Mouse (Mus musculus) midbrain, embryonic 12.5 days (tissue): ENCODE results near the gene Mrps6. TPM values are rescaled to one million over a fixed set of nuclear protein-coding genes. Genes with fewer than 3 reads are reported as not detected.
"Not testable (repeated sequence)": the region's sequence is repeated elsewhere in the genome, so short reads cannot be mapped to it uniquely, and the experiment has no call there.

Source experiments
- ATAC-seq: fragments of 200-750 bp; cut with Nextera tagmentation; 2 replicates; pipeline ENCODE4 v1.8.0; 2017; ENCODE audit warnings: low read depth, moderate TSS enrichment, moderate library complexity; ENCODE audit not compliant: low FRiP score
- H3K27ac ChIP-seq: fragments of 300-500 bp; sonication (generic); replicated peaks from 2 replicates; pipeline ENCODE4 v1.5.1; 2016; ENCODE audit warnings: mild to moderate bottlenecking
- H3K27me3 ChIP-seq: fragments of 300-500 bp; sonication (generic); 2 replicates; pipeline ENCODE4 v1.6.1; 2016; ENCODE audit warnings: mild to moderate bottlenecking
- H3K36me3 ChIP-seq: fragments of 300-500 bp; sonication (generic); 2 replicates; pipeline ENCODE4 v1.6.1; 2016
- H3K4me1 ChIP-seq: fragments of 300-500 bp; sonication (generic); 2 replicates; pipeline ENCODE4 v1.6.1; 2016
- H3K4me2 ChIP-seq: fragments of 300-500 bp; sonication (generic); replicated peaks from 2 replicates; pipeline ENCODE4 v1.6.1; 2016; ENCODE audit warnings: mild to moderate bottlenecking, moderate library complexity
- H3K4me3 ChIP-seq: fragments of 300-500 bp; sonication (generic); 2 replicates; pipeline ENCODE4 v1.5.1; 2016; ENCODE audit warnings: mild to moderate bottlenecking
- H3K9ac ChIP-seq: fragments of 300-500 bp; sonication (generic); replicated peaks from 2 replicates; pipeline ENCODE4 v1.6.1; 2016; ENCODE audit warnings: mild to moderate bottlenecking, moderate library complexity
- H3K9me3 ChIP-seq: fragments of 300-500 bp; sonication (generic); 2 replicates; pipeline ENCODE4 v1.6.1; 2016; ENCODE audit warnings: mild to moderate bottlenecking
- WGBS: fragments of 180-500 bp; shearing (Covaris S2); methylation state at CpG from one replicate; pipeline ENCODE4 v1.1.7; 2016; 5-methylcytosine and 5-hydroxymethylcytosine counted together
- polyA plus RNA-seq: library from polyadenylated mRNA; unstranded; fragments of >200 nt; fragmentation: Nextera tagmentation; extraction: Ambion mirVana; gene quantifications from 2 replicates; pipeline ENCODE4 v1.2.1, GENCODE M21; 2016

The Mrps6 gene
- polyA plus RNA-seq, 1 experiment from 2014 or later, result 109 TPM

DNA sequence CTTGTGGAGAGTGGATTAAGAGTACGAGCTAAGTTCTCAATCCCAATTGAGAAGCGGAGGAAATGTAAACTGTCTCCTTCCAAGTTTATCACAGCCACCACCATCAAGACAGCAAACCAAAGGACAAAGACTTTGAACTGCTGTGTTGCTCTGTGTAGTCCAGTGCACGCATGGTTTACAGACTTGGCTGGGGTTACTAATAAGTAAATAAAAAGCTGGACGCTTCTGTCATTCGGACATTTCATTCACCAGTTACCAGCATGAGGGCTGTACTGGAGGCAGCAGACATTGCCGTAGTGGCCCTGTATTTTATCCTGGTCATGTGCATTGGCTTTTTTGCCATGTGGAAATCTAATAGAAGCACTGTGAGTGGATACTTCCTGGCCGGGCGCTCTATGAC lies 18.7 kb downstream of the Mrps6 start:
- no peaks in the 10 kb centered on the region for H3K9me3 ChIP-seq
- H3K4me3 ChIP-seq, result no peak overlapping the region
- no peak overlapping the region for H3K27ac ChIP-seq
- H3K27me3 ChIP-seq, result no peaks in the 10 kb centered on the region
- no peak for ATAC-seq
- no peak overlapping the region for H3K4me2 ChIP-seq
- H3K4me1 ChIP-seq, result no peaks in the 10 kb centered on the region
- peaks cover 26% of the 10 kb centered on the region for H3K36me3 ChIP-seq
- 96% methylated on average over 8 of the region's 8 CpGs for WGBS
- no peak overlapping the region for H3K9ac ChIP-seq

DNA sequence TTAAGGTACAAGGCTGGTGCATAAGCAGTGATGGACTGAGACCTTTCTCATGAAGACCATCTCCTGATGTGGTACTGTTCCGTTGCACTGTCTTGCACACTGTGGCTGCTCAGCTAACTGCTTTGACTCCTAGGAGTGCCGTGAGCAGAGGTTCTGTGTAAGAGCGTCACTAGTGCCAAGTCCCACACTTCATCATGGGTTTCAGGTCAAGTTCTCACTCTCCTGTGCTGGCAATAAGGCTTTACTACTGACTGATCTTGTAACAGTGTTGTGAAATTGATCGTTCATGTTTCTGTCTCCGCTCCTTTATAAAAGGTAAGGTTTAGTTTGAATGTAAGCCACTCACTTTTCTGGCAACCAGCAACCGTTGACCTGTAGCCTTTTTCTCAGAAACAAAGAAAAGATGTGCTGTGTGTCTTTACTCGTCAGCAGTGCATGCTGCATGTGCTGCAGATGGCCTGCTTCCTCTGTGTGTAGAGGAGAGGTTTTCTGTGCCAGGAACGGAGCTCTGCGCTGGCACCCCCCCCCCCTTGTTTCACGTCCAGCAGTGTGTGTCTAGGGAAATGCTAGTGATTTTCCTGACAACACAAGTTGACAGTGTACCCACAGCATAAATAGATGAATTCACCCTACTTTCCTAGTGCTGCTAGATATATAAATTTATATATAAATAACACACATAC lies 25.8 kb downstream of the Mrps6 start:
- H3K36me3 ChIP-seq, result peaks cover 13% of the 10 kb centered on the region; the same call in 1 of the 2 replicates
- H3K9ac ChIP-seq, result no peak overlapping the region
- no peaks in the 10 kb centered on the region for H3K9me3 ChIP-seq
- no peak overlapping the region for H3K27ac ChIP-seq
- no peaks in the 10 kb centered on the region for H3K4me1 ChIP-seq
- no peak overlapping the region for H3K4me2 ChIP-seq
- 85% methylated on average over 10 of the region's 10 CpGs for WGBS
- H3K4me3 ChIP-seq, result no peak overlapping the region
- H3K27me3 ChIP-seq, result no peaks in the 10 kb centered on the region
- no peak for ATAC-seq

GRCm38 (mm10) chr16:92089225-92089624 lies 31.2 kb downstream of the Mrps6 start:
- Histone ChIP-seq H3K4me3 (no peak overlapping the region), H3K36me3 (no peaks in the 10 kb centered on the region), H3K27me3 (no peaks in the 10 kb centered on the region), H3K9me3 (no peaks in the 10 kb centered on the region), H3K9ac (no peak overlapping the region), H3K4me2 (no peak overlapping the region), H3K4me1 (no peaks in the 10 kb centered on the region), H3K27ac (no peak overlapping the region)
- no peak for ATAC-seq
- WGBS, result 59% methylated on average over 3 of the region's 3 CpGs

DNA sequence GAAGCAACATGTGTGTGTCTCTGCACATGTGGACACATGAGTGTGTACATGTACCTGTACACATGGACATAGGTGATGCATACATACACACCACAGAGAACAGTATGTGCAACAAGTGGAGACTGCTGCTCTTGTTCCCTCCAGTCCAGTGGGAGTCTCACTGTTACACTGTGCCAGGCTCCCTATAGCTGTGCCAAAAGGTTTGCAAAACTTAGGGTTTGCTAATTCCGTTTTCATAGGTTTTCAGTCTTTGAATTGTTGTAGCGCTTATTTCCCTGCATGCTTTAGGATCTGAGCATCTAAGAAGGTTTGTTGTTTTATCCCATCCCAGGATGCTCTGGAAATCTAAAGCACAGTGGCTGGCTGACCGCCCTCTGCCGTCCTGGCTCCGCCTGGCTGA lies 33.8 kb downstream of the Mrps6 start:
- H3K27me3 ChIP-seq, result no peaks in the 10 kb centered on the region
- 0 out of 2 replicates have a peak, but pooled peaks cover 4% of the 10 kb centered on the region for H3K36me3 ChIP-seq
- H3K4me2 ChIP-seq, result no peak overlapping the region
- H3K4me3 ChIP-seq, result no peak overlapping the region
- H3K27ac ChIP-seq, result no peak overlapping the region
- 64% methylated on average over 5 of the region's 5 CpGs for WGBS
- no peaks in the 10 kb centered on the region for H3K4me1 ChIP-seq
- H3K9me3 ChIP-seq, result no peaks in the 10 kb centered on the region
- no peak for ATAC-seq
- no peak overlapping the region for H3K9ac ChIP-seq

- Histone ChIP-seq H3K9me3 (no peaks in the 10 kb centered on the region), H3K4me1 (peaks cover 8% of the 10 kb centered on the region; the same call in 1 of the 2 replicates), H3K4me3 (no peak overlapping the region), H3K4me2 (no peak overlapping the region), H3K9ac (no peak overlapping the region), H3K27ac (no peak overlapping the region), H3K27me3 (no peaks in the 10 kb centered on the region), H3K36me3 (peaks cover 10% of the 10 kb centered on the region; the same call in 1 of the 2 replicates)
- no peak for ATAC-seq
- WGBS, result 90% methylated on average over 10 of the region's 10 CpGs
Measured at GRCm38 (mm10) chr16:92098351-92099051, 40.4 kb downstream of the Mrps6 start.

DNA sequence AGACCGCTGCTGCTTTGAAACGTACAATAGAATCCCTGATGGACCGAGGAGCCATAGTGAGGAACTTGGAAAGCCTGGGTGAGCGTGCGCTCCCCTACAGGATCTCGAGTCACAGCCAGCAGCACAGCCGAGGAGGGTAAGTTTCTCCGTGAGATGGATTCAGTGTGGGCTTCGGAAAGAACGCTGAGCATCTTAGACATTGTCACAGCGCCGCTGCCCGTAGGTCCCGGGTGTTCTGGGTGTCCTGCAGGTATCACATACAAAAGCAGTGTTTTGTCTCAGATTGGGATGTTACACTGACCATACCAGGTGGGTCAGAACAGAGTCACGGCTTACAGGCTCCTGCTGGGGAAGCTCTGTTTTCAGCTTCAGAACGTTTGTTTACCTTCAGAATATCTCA lies 41.5 kb downstream of the Mrps6 start:
- H3K9ac ChIP-seq, result no peak overlapping the region
- 87% methylated on average over 16 of the region's 16 CpGs for WGBS
- peaks cover 6% of the 10 kb centered on the region; the same call in 1 of the 2 replicates for H3K36me3 ChIP-seq
- no peak overlapping the region for H3K27ac ChIP-seq
- H3K9me3 ChIP-seq, result no peaks in the 10 kb centered on the region
- H3K27me3 ChIP-seq, result no peaks in the 10 kb centered on the region
- no peak for ATAC-seq
- H3K4me1 ChIP-seq, result peaks cover 17% of the 10 kb centered on the region; the same call in 1 of the 2 replicates
- H3K4me2 ChIP-seq, result no peak overlapping the region
- no peak overlapping the region for H3K4me3 ChIP-seq

DNA sequence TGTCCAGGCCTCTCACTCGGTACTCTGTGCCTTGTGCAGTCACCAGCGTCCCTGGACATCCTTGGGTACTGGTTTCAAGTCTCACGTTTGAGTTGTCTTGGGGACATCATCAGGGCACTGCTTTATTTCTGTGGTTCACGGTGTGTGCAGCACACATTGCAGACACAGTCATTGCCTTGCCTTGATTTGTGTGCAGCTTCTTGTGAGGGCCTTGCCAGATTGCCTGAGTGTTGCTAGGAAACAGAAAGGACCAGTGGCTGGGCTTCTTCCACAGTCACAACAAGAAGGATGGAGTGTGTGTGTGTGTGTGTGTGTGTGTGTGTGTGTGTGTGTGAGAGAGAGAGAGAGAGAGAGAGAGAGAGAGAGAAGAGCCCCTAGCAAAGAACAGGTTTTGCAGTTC lies 42.0 kb downstream of the Mrps6 start:
- peaks cover 5% of the 10 kb centered on the region; the same call in 1 of the 2 replicates for H3K36me3 ChIP-seq
- H3K27me3 ChIP-seq, result no peaks in the 10 kb centered on the region
- no peaks in the 10 kb centered on the region for H3K9me3 ChIP-seq
- 0 out of 2 replicates have a peak overlapping the region, but pooled peaks have one; percentile 20 for H3K27ac ChIP-seq
- no peak for ATAC-seq
- H3K4me3 ChIP-seq, result no peak overlapping the region
- WGBS, result 80% methylated on average over 4 of the region's 4 CpGs
- H3K9ac ChIP-seq, result no peak overlapping the region
- H3K4me2 ChIP-seq, result no peak overlapping the region
- H3K4me1 ChIP-seq, result peaks cover 17% of the 10 kb centered on the region; the same call in 1 of the 2 replicates

DNA sequence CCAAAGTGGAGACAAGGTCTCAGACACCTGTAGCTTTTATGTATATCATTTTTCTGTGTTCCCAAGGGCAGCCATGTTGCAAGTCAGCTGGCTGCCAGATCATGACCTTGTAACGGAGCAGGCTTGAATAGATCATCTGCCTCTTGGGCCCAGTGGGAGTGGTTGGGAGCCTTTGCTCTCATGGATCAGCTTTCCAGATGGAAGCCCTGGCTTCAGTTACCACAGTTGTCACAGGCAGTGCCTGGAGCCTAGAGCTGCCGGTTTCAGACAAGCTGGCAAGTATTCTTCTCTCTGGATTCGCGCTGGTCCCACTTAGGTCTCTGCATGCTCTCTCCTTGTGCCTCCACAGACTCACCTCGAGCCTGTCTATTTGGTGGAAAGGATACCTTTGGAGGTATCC lies 44.0 kb downstream of the Mrps6 start:
- Histone ChIP-seq H3K9me3 (no peaks in the 10 kb centered on the region), H3K27me3 (no peaks in the 10 kb centered on the region), H3K4me1 (peaks cover 17% of the 10 kb centered on the region; the same call in 1 of the 2 replicates), H3K4me3 (no peak overlapping the region), H3K27ac (no peak overlapping the region), H3K9ac (no peak overlapping the region), H3K36me3 (peaks cover 5% of the 10 kb centered on the region; the same call in 1 of the 2 replicates), H3K4me2 (no peak overlapping the region)
- 84% methylated on average over 5 of the region's 5 CpGs for WGBS
- no peak for ATAC-seq

GRCm38 (mm10) chr16:92102931-92103330 lies 44.9 kb downstream of the Mrps6 start:
- ATAC-seq, H3K4me2 ChIP-seq, H3K9me3 ChIP-seq, H3K27ac ChIP-seq, H3K36me3 ChIP-seq, H3K9ac ChIP-seq, H3K4me3 ChIP-seq, H3K27me3 ChIP-seq: not testable (repeated sequence)
- WGBS, result 96% methylated on average over 7 of the region's 7 CpGs
- H3K4me1 ChIP-seq, result peaks cover 17% of the 10 kb centered on the region; the same call in 1 of the 2 replicates

- Histone ChIP-seq H3K27ac (peak overlapping the region; percentile 32), H3K9ac (no peak overlapping the region), H3K36me3 (peaks cover 5% of the 10 kb centered on the region; the same call in 1 of the 2 replicates), H3K4me1 (peaks cover 17% of the 10 kb centered on the region; the same call in 1 of the 2 replicates), H3K27me3 (no peaks in the 10 kb centered on the region), H3K4me3 (no peak overlapping the region), H3K4me2 (no peak overlapping the region), H3K9me3 (no peaks in the 10 kb centered on the region)
- peak; percentile 54; the same call in 1 of the 2 replicates for ATAC-seq
- 30% methylated on average over 9 of the region's 9 CpGs for WGBS
Measured at GRCm38 (mm10) chr16:92103572-92104331, 45.7 kb downstream of the Mrps6 start.

- H3K4me2 ChIP-seq, result no peak overlapping the region
- 83% methylated on average over 2 of the region's 2 CpGs for WGBS
- H3K27ac ChIP-seq, result peak overlapping the region; percentile 32; the same call in 1 of the 2 replicates
- no peak overlapping the region for H3K9ac ChIP-seq
- H3K27me3 ChIP-seq, result no peaks in the 10 kb centered on the region
- no peak overlapping the region for H3K4me3 ChIP-seq
- H3K9me3 ChIP-seq, result no peaks in the 10 kb centered on the region
- H3K4me1 ChIP-seq, result peaks cover 17% of the 10 kb centered on the region; the same call in 1 of the 2 replicates
- ATAC-seq, result no peak
- H3K36me3 ChIP-seq, result peaks cover 5% of the 10 kb centered on the region; the same call in 1 of the 2 replicates
Measured at GRCm38 (mm10) chr16:92104332-92104590, 46.2 kb downstream of the Mrps6 start.

DNA sequence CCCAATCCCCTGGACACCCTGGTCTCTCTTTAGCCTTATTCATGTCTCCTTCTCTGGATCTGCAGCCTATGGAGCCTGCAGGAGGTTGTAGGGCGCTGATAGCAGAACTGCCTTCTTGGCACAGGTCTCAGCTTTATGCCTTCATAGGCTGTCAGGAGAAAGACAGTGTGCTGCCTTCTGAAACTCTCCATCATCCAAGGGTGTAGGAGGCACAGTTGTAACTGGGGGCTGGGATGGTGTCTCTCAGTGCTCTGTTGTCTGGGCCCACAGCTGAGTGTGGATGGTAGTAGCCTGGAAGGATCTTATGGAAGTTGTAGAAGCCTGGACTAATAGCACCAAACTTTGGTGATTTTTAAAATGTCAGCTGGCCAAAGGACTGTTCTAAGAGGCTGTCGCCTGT lies 46.9 kb downstream of the Mrps6 start:
- peaks cover 1% of the 10 kb centered on the region; the same call in 1 of the 2 replicates for H3K36me3 ChIP-seq
- H3K27ac ChIP-seq, result no peak overlapping the region
- H3K27me3 ChIP-seq, result no peaks in the 10 kb centered on the region
- H3K4me3 ChIP-seq, result no peak overlapping the region
- 97% methylated on average over 2 of the region's 2 CpGs for whole genome bisulfite sequencing
- H3K9ac ChIP-seq, result no peak overlapping the region
- no peaks in the 10 kb centered on the region for H3K9me3 ChIP-seq
- no peak overlapping the region for H3K4me2 ChIP-seq
- H3K4me1 ChIP-seq, result peaks cover 17% of the 10 kb centered on the region; the same call in 1 of the 2 replicates
- no peak for ATAC-seq
